Mouse (Mus musculus) midbrain, postnatal 0 days (tissue): ENCODE measurements around the gene Cdh5. TPM values are rescaled to one million over a fixed set of nuclear protein-coding genes. Genes with fewer than 3 reads are reported as not detected.

Experiments used
- ATAC-seq: fragments of 200-750 bp; cut with Nextera tagmentation; 2 replicates; pipeline ENCODE4 v1.8.0; 2017; ENCODE audit warnings: moderate number of reproducible peaks, mild to moderate bottlenecking, moderate TSS enrichment, moderate library complexity; ENCODE audit not compliant: low FRiP score
- DNase-seq: peaks from one replicate; pipeline ENCODE4 v3.0.0-alpha.2; 2015; ENCODE audit warnings: low spot score
- H3K27ac ChIP-seq: fragments of 300-500 bp; sonication (generic); 2 replicates; pipeline ENCODE4 v1.5.1; 2014; ENCODE audit warnings: low read depth, mild to moderate bottlenecking, low read length, mixed read lengths
- H3K27me3 ChIP-seq: fragments of 300-500 bp; sonication (generic); 2 replicates; pipeline ENCODE4 v1.6.1; 2014; ENCODE audit warnings: low read length, control low read depth, mixed read lengths; ENCODE audit not compliant: insufficient read depth
- H3K36me3 ChIP-seq: fragments of 300-500 bp; sonication (generic); 2 replicates; pipeline ENCODE4 v1.6.1; 2014; ENCODE audit warnings: low read length, control low read depth, mixed read lengths; ENCODE audit not compliant: insufficient read depth
- H3K4me1 ChIP-seq: fragments of 300-500 bp; sonication (generic); 2 replicates; pipeline ENCODE4 v1.6.1; 2014; ENCODE audit warnings: mild to moderate bottlenecking, control low read depth, antibody characterized with exemption, low read length, mixed read lengths; ENCODE audit not compliant: insufficient read depth
- H3K4me2 ChIP-seq: fragments of 300-500 bp; sonication (generic); 2 replicates; pipeline ENCODE4 v1.6.1; 2014; ENCODE audit warnings: low read depth, mild to moderate bottlenecking, low read length, mixed read lengths; ENCODE audit not compliant: poor library complexity, severe bottlenecking
- H3K4me3 ChIP-seq: fragments of 300-500 bp; sonication (generic); 2 replicates; pipeline ENCODE4 v1.5.1; 2014; ENCODE audit warnings: low read depth, mild to moderate bottlenecking, low read length, moderate library complexity
- H3K9ac ChIP-seq: fragments of 300-500 bp; sonication (generic); replicated peaks from 2 replicates; pipeline ENCODE4 v1.6.1; 2014; ENCODE audit warnings: mild to moderate bottlenecking, low read length, moderate library complexity, mixed read lengths; ENCODE audit not compliant: poor library complexity, severe bottlenecking
- H3K9me3 ChIP-seq: fragments of 300-500 bp; sonication (generic); 2 replicates; pipeline ENCODE4 v1.6.1; 2016; ENCODE audit warnings: low read length, control low read depth
- CTCF ChIP-seq: IDR thresholded peaks from 2 replicates; pipeline ENCODE4 v1.5.1; 2016; ENCODE audit warnings: antibody characterized with exemption, mild to moderate bottlenecking
- WGBS: fragments of 180-500 bp; shearing (Covaris S2); extraction: QIAGEN DNeasy Blood & Tissue Kit; methylation state at CpG from one replicate; pipeline ENCODE4 v1.1.7; 2014; 5-methylcytosine and 5-hydroxymethylcytosine counted together
- polyA plus RNA-seq: library from polyadenylated mRNA; unstranded; fragments of >200 nt; fragmentation: Nextera tagmentation; extraction: Ambion mirVana; gene quantifications from 2 replicates; pipeline ENCODE4 v1.2.1, GENCODE M21; 2015
- total RNA-seq: library from RNA; depleted of rRNA; stranded (reverse); fragments of >200 nt; gene quantifications from 2 replicates; pipeline ENCODE4 v1.2.3, GENCODE M21; 2014

Gene Cdh5
- total and polyA plus RNA-seq, 2 experiments from 2014 or later = 8.6 to 18.6 TPM

DNA sequence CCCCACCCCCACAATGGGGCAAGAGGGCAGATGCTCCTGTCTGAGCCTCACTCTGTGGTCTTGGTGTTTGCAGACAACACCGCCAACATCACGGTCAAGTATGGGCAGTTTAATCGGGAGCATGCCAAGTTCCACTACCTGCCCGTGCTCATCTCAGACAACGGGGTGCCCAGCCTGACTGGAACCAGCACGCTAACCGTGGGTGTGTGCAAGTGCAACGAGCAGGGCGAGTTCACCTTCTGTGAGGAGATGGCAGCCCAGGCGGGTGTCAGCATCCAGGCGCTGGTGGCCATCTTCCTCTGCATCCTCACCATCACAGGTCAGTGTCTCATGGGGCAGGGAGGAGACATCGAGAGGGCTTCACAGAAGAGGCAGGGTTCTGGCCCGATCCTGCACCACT, 39.2 kb downstream of the Cdh5 start:
- Histone ChIP-seq H3K9ac (no peak overlapping the region), H3K27ac (no peak overlapping the region), H3K4me1 (no peaks in the 10 kb centered on the region), H3K27me3 (no peaks in the 10 kb centered on the region), H3K36me3 (no peaks in the 10 kb centered on the region), H3K4me3 (no peak overlapping the region), H3K9me3 (no peaks in the 10 kb centered on the region), H3K4me2 (no peak overlapping the region)
- 92% methylated on average over 13 of the region's 13 CpGs for WGBS
- no peak for DNase-seq
- TF ChIP-seq CTCF = no peak
- no peak for ATAC-seq

DNA sequence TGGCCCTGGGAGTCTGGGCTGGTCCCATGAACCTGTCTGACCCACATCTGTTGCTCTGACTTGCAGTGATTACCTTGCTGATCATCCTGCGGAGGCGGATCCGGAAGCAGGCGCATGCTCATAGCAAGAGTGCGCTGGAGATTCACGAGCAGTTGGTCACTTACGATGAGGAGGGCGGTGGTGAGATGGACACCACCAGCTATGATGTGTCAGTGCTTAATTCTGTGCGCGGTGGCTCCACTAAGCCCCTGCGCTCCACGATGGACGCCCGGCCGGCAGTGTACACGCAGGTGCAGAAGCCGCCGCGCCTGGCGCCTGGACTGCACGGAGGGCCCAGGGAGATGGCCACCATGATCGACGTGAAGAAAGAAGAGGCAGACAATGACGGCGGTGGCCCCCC, 41.0 kb downstream of the Cdh5 start:
- no peaks in the 10 kb centered on the region for H3K27me3 ChIP-seq
- DNase-seq = no peak
- no peak overlapping the region for H3K4me2 ChIP-seq
- no peak overlapping the region for H3K9ac ChIP-seq
- H3K9me3 ChIP-seq = no peaks in the 10 kb centered on the region
- H3K36me3 ChIP-seq = no peaks in the 10 kb centered on the region
- no peaks in the 10 kb centered on the region for H3K4me1 ChIP-seq
- 91% methylated on average over 25 of the region's 25 CpGs for WGBS
- no peak for TF ChIP-seq CTCF
- no peak for ATAC-seq
- H3K27ac ChIP-seq = no peak overlapping the region
- H3K4me3 ChIP-seq = no peak overlapping the region

- ATAC-seq (no peak), DNase-seq (no peak)
- 87% methylated on average over 4 of the region's 4 CpGs for WGBS
- no peaks in the 10 kb centered on the region for H3K36me3 ChIP-seq
- H3K27ac ChIP-seq = no peak overlapping the region
- no peaks in the 10 kb centered on the region for H3K9me3 ChIP-seq
- no peaks in the 10 kb centered on the region for H3K4me1 ChIP-seq
- no peak overlapping the region for H3K4me3 ChIP-seq
- no peak overlapping the region for H3K9ac ChIP-seq
- no peak overlapping the region for H3K4me2 ChIP-seq
- no peak for TF ChIP-seq CTCF
- H3K27me3 ChIP-seq = no peaks in the 10 kb centered on the region
These were observed 42.0 kb downstream of the Cdh5 start for GRCm38 (mm10) chr8:104143379-104143778.

DNA sequence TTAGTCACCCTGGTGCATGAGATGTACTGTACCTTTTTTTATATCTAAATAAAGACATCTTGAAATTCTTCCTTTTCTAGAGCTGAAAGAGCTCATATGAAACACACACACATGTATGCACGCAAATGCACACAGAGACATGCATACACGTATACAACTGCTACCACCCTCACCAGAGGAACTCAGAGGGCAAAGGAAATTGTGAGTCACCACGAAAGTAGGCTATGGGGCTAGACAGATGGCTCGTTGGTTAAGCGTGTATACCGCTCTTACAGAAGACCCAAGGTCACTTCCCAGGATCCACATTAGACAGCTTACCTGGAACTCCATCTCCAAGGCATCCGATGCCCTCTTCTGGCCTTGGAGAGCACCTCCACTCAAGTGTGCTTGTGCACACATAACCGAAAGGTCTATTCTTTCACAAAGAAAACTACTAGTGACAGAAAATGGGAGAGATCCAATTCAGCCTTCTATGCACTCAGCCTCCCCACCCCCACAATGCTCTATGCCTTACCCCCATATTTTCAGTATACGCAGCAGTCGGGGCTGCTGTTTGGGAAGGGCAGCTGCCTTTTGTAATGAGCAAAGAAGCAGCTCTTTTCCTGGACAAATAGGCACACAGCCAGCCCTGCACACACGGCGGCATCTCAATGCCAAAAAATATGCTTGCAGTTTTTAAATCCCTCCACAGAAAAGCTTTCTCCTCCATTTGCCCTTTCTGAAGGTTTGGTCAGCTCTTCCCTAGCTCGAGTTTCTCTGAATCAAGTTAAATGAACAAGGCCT, 43.2 kb downstream of the Cdh5 start:
- TF ChIP-seq CTCF = peak; percentile 42
- Histone ChIP-seq H3K4me3 (no peak overlapping the region), H3K27me3 (no peaks in the 10 kb centered on the region), H3K4me1 (no peaks in the 10 kb centered on the region), H3K36me3 (no peaks in the 10 kb centered on the region), H3K27ac (no peak overlapping the region), H3K4me2 (no peak overlapping the region), H3K9me3 (no peaks in the 10 kb centered on the region), H3K9ac (no peak overlapping the region)
- DNase-seq (no peak), ATAC-seq (no peak)
- 83% methylated on average over 13 of the region's 13 CpGs for WGBS

- Histone ChIP-seq H3K27me3 (no peaks in the 10 kb centered on the region), H3K27ac (no peak overlapping the region), H3K9ac (no peak overlapping the region), H3K36me3 (no peaks in the 10 kb centered on the region), H3K4me1 (no peaks in the 10 kb centered on the region), H3K4me3 (no peak overlapping the region), H3K9me3 (no peaks in the 10 kb centered on the region), H3K4me2 (no peak overlapping the region)
- ATAC-seq (peak; percentile 71; the same call in 1 of the 2 replicates), DNase-seq (peak; percentile 83)
- TF ChIP-seq CTCF = peak; percentile 84
- WGBS = 33% methylated on average over 15 of the region's 15 CpGs
These were observed 44.7 kb downstream of the Cdh5 start for GRCm38 (mm10) chr8:104145981-104146689.
